Mouse (Mus musculus) limb, embryonic 14.5 days (tissue): Measurements from ENCODE around the gene Gm20388. TPM values are rescaled to one million over a fixed set of nuclear protein-coding genes. Genes with fewer than 3 reads are reported as not detected.

Source experiments
- ATAC-seq: fragments of 200-750 bp; cut with Nextera tagmentation; 2 replicates; pipeline ENCODE4 v1.8.0; 2017; ENCODE audit warnings: low read depth, moderate number of reproducible peaks, moderate TSS enrichment; ENCODE audit not compliant: low FRiP score
- DNase-seq: peaks from one replicate; pipeline ENCODE4 v3.0.0-alpha.2; 2015; ENCODE audit warnings: low spot score
- H3K27ac ChIP-seq: fragments of 300-500 bp; sonication (generic); replicated peaks from 2 replicates; pipeline ENCODE4 v1.5.1; 2014; ENCODE audit warnings: low read depth, mild to moderate bottlenecking, low read length, moderate library complexity, mixed read lengths
- H3K27me3 ChIP-seq: fragments of 300-500 bp; sonication (generic); 2 replicates; pipeline ENCODE4 v1.6.1; 2014; ENCODE audit warnings: low read length, mixed read lengths; ENCODE audit not compliant: control insufficient read depth, insufficient read depth
- H3K36me3 ChIP-seq: fragments of 300-500 bp; sonication (generic); 2 replicates; pipeline ENCODE4 v1.6.1; 2014; ENCODE audit warnings: mild to moderate bottlenecking, low read length, moderate library complexity, mixed read lengths; ENCODE audit not compliant: control insufficient read depth, insufficient read depth
- H3K4me1 ChIP-seq: fragments of 300-500 bp; sonication (generic); 2 replicates; pipeline ENCODE4 v1.6.1; 2014; ENCODE audit warnings: antibody characterized with exemption, low read length, mixed read lengths; ENCODE audit not compliant: control insufficient read depth, insufficient read depth
- H3K4me2 ChIP-seq: fragments of 300-500 bp; sonication (generic); replicated peaks from 2 replicates; pipeline ENCODE4 v1.6.1; 2014; ENCODE audit warnings: low read depth, mild to moderate bottlenecking, low read length, moderate library complexity; ENCODE audit not compliant: severe bottlenecking
- H3K4me3 ChIP-seq: fragments of 300-500 bp; sonication (generic); replicated peaks from 2 replicates; pipeline ENCODE4 v1.5.1; 2014; ENCODE audit warnings: low read length
- H3K9ac ChIP-seq: fragments of 300-500 bp; sonication (generic); 2 replicates; pipeline ENCODE4 v1.6.1; 2014; ENCODE audit warnings: mild to moderate bottlenecking, low read depth, low read length, moderate library complexity; ENCODE audit not compliant: severe bottlenecking
- H3K9me3 ChIP-seq: fragments of 300-500 bp; sonication (generic); 2 replicates; pipeline ENCODE4 v1.6.1; 2016; ENCODE audit warnings: low read length; ENCODE audit not compliant: control insufficient read depth
- POLR2A ChIP-seq: fragments of 200-500 bp; IDR thresholded peaks from 2 replicates; pipeline ENCODE4 v1.8.0; 2012; ENCODE audit warnings: inconsistent platforms, mild to moderate bottlenecking, moderate library complexity, borderline replicate concordance; ENCODE audit not compliant: insufficient read depth, insufficient read length; ENCODE audit errors: extremely low read depth
- WGBS: fragments of 180-500 bp; shearing (Covaris S2); extraction: QIAGEN DNeasy Blood & Tissue Kit; methylation state at CpG from one replicate; pipeline ENCODE4 v1.1.7; 2014; 5-methylcytosine and 5-hydroxymethylcytosine counted together
- polyA plus RNA-seq, 2 experiments: library from polyadenylated mRNA; depleted of rRNA in 1 of 2; stranded (reverse) in 1 of 2; unstranded in 1 of 2; fragments of >200 nt; fragmentation: Nextera tagmentation in 1 of 2; extraction: Ambion mirVana in 1 of 2; gene quantifications; 2 replicates each; pipeline versions ENCODE4 v1.2.1 to v1.2.3; 2012 to 2014

Gm20388 gene
- polyA plus RNA-seq, 2 experiments = 1.9 to 49.9 TPM

GRCm38 (mm10) chr8:121063649-121064048 is 1153.0 kb downstream of the Gm20388 start:
- Histone ChIP-seq H3K4me1 (no peaks in the 10 kb centered on the region), H3K4me2 (no peak overlapping the region), H3K36me3 (no peaks in the 10 kb centered on the region), H3K4me3 (no peak overlapping the region), H3K27me3 (peaks cover under 1% of the 10 kb centered on the region; the same call in 1 of the 2 replicates), H3K9me3 (no peaks in the 10 kb centered on the region), H3K9ac (no peak overlapping the region), H3K27ac (0 out of 2 replicates have a peak overlapping the region, but pooled peaks have one; percentile 38)
- 58% methylated on average over 13 of the region's 13 CpGs for WGBS
- ATAC-seq = no peak; the same call in 1 of the 2 replicates
- TF ChIP-seq POLR2A = no peak
- DNase-seq = no peak

GRCm38 (mm10) chr8:121071454-121071853 is 1160.8 kb downstream of the Gm20388 start:
- 4% methylated on average over 12 of the region's 12 CpGs for WGBS
- Histone ChIP-seq H3K9ac (no peak overlapping the region), H3K27me3 (peaks cover 76% of the 10 kb centered on the region), H3K27ac (no peak overlapping the region), H3K36me3 (no peaks in the 10 kb centered on the region), H3K9me3 (no peaks in the 10 kb centered on the region), H3K4me3 (no peak overlapping the region), H3K4me2 (no peak overlapping the region), H3K4me1 (peaks cover 9% of the 10 kb centered on the region)
- ATAC-seq = no peak
- DNase-seq = no peak
- TF ChIP-seq POLR2A = no peak

- TF ChIP-seq POLR2A = no peak
- Histone ChIP-seq H3K9ac (no peak overlapping the region), H3K36me3 (no peaks in the 10 kb centered on the region), H3K9me3 (no peaks in the 10 kb centered on the region), H3K4me1 (peaks cover 9% of the 10 kb centered on the region), H3K27me3 (peaks cover 87% of the 10 kb centered on the region), H3K4me3 (no peak overlapping the region), H3K27ac (no peak overlapping the region), H3K4me2 (no peak overlapping the region)
- WGBS = 15% methylated on average over 11 of the region's 11 CpGs
- no peak for DNase-seq
- ATAC-seq = no peak
Observed at GRCm38 (mm10) chr8:121072406-121073130, 1161.9 kb downstream of the Gm20388 start.

- H3K27me3 ChIP-seq = peaks cover 94% of the 10 kb centered on the region
- no peak overlapping the region for H3K27ac ChIP-seq
Observed at GRCm38 (mm10) chr8:121073174-121074107, 1162.8 kb downstream of the Gm20388 start.

More at GRCm38 (mm10) chr8:121073174-121074107, 1162.8 kb downstream of the Gm20388 start:
- no peak for ATAC-seq
- DNase-seq = no peak
- Histone ChIP-seq H3K9me3 (no peaks in the 10 kb centered on the region), H3K36me3 (no peaks in the 10 kb centered on the region), H3K4me1 (peaks cover 9% of the 10 kb centered on the region), H3K4me3 (peak overlapping the region; percentile 21), H3K9ac (0 out of 2 replicates have a peak overlapping the region, but pooled peaks have one; percentile 28), H3K4me2 (peak overlapping the region; percentile 32)
- no peak for TF ChIP-seq POLR2A
- under 1% methylated on average over 47 of the region's 48 CpGs for WGBS
